In the genomic region with DNA sequence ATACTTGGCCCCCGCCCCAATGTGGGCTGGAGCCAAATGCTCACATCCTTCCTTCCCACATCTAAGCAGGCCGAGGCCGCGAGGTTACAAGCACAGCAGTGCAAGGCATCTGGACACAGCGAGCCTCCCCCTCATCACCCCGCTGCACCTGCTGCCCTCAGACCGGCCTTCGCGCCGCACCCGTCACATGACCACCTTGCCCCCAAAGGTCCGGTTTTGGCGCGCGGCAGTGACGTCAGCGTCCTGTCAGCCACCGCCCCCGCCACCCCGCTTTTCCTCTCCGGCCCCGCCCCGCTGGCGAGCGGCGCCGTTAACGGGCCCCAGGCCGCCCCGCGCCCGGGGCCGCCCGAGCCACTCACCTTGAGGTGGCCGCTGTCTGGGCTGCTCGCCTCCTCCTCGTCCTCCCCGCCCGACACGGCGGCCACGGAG, we compare ENCODE assay signal across 8 mouse cellular contexts. TPM values are rescaled to one million over a fixed set of nuclear protein-coding genes. Genes with fewer than 3 reads are reported as not detected.
A peak's percentile ranks its signal among the peaks of the same experiment; 100 is the strongest.
DNase-seq lines count a peak whose midpoint lies in the region; ATAC-seq and TF ChIP-seq lines count a peak whose summit lies in the region.

No protein-coding gene starts in this region.

- no peak for ATAC-seq in G1E (ENCODE audit: extremely low read depth, insufficient number of reproducible peaks, low FRiP score, poor library complexity, severe bottlenecking)
- peak; percentile 9 to 25; a peak in 3 of 4 replicates for ATAC-seq in hematopoietic stem cell, adult 5-6 weeks (replicated peaks in 1 of 2; ENCODE audit: insufficient read depth in 1 of 2, low FRiP score in 2 of 2, low TSS enrichment in 1 of 2, low read depth in 1 of 2, poor library complexity in 2 of 2, severe bottlenecking in 2 of 2)

- DNase-seq in G1E (ENCODE audit: low spot score) = peak; percentile 51
- DNase-seq in cerebellum, adult 18-20 months = peak; percentile 88 to 89
- DNase-seq in forelimb bud, embryonic 11.5 days (ENCODE audit: low read depth, low spot score) = peak; percentile 74
- peak; percentile 70 to 75 for DNase-seq in layer of hippocampus, postnatal 14 days (ENCODE audit: low spot score in 2 of 2)
- DNase-seq in lung, postnatal 14 days = peak; percentile 86
- DNase-seq in ovary, postnatal 36 days (ENCODE audit: low spot score) = peak; percentile 84
- peak; percentile 77 for DNase-seq in thymus, postnatal 25 days

- peaks cover 37% of the 10 kb centered on the region for H3K4me1 ChIP-seq in G1E (ENCODE audit: insufficient read depth, low read depth, low read length)

- no peaks in the 10 kb centered on the region for H3K27me3 ChIP-seq in G1E (ENCODE audit: insufficient read depth, low read length)

- no peaks in the 10 kb centered on the region for H3K9me3 ChIP-seq in G1E (replicated peaks)

- H3K36me3 ChIP-seq in G1E (replicated peaks) = peaks cover 21% of the 10 kb centered on the region

- no peak for TF ChIP-seq CTCF in G1E (IDR thresholded peaks at IDR 0.05; ENCODE audit: low read depth, low read length)

- peak overlapping the region; percentile 99 for H3K4me3 ChIP-seq in G1E (ENCODE audit: low read depth, low read length)

RNA-seq across cellular contexts. Expression of gene Zfp367, which starts 0.7 kb away (rescaled TPM):
- total RNA-seq in G1E (2014; fragmentation: Nextera tagmentation) = 37.2 and 38.6 TPM in 2 replicates
- total RNA-seq in G1E (2017) = 47.2 and 51.7 TPM in 2 replicates
- 6.6 and 7.0 TPM in 2 replicates for polyA plus RNA-seq in G1E (2012)
- 70.6 and 125 TPM in 2 replicates for total RNA-seq in hematopoietic stem cell, adult 5-6 weeks (2017)
- 10 to 100 TPM in 1 of 2 experiments, 1 to 10 TPM in 1; 9.7 to 10.2 TPM for total RNA-seq in layer of hippocampus, postnatal 14 days (2021)

RNA-seq across cellular contexts. Expression of gene Habp4, which starts 9.4 kb away (rescaled TPM):
- total RNA-seq in G1E (2014; fragmentation: Nextera tagmentation) (22.0 and 34.1 TPM in 2 replicates), G1E (2017) (10.5 and 12.4 TPM in 2 replicates)
- polyA plus RNA-seq in G1E (2012) = 33.9 and 44.5 TPM in 2 replicates
- total RNA-seq in hematopoietic stem cell, adult 5-6 weeks (2017) = 2.5 and 4.8 TPM in 2 replicates
- 100 to 1,000 TPM; 141 to 146 TPM for total RNA-seq in layer of hippocampus, postnatal 14 days (2021)

RNA-seq across cellular contexts. Expression of gene Slc35d2, which starts 23.1 kb away (rescaled TPM):
- total RNA-seq in G1E (2014; fragmentation: Nextera tagmentation) = not detected in 2 replicates
- 0.11 TPM in 1 of 2 replicates, not detected in the other for total RNA-seq in G1E (2017)
- not detected in 2 replicates for polyA plus RNA-seq in G1E (2012)
- 23.4 and 24.6 TPM in 2 replicates for total RNA-seq in hematopoietic stem cell, adult 5-6 weeks (2017)
- under 1 TPM; 0.74 to 0.85 TPM for total RNA-seq in layer of hippocampus, postnatal 14 days (2021)

Comparison
In these comparisons a context has a peak if more than half of its experiments do, and no peak if none do; other contexts are left out.
1. RNA of gene Habp4, which starts 9.4 kb away (total RNA-seq): 141 to 146 TPM in layer of hippocampus, postnatal 14 days; 10.5 to 34.1 TPM in G1E and 2.5 to 4.8 TPM in hematopoietic stem cell, adult 5-6 weeks; every median in the first group is over 4 times any median in the second.
2. RNA of gene Slc35d2, which starts 23.1 kb away (total RNA-seq): 23.4 to 24.6 TPM in hematopoietic stem cell, adult 5-6 weeks; 0.74 to 0.85 TPM in layer of hippocampus, postnatal 14 days and 0.11 TPM in G1E; every median in the first group is over 10 times any median in the second.
3. Peak in every context shown above with its lines, with median percentiles within 50 percentile points of each other: DNase-seq.